Mouse (Mus musculus) lung, embryonic 16.5 days (tissue): Measurements from ENCODE around the gene A930033H14Rik. TPM values are rescaled to one million over a fixed set of nuclear protein-coding genes. Genes with fewer than 3 reads are reported as not detected.

Experiments used
- ATAC-seq: fragments of 200-750 bp; cut with Nextera tagmentation; 2 replicates; pipeline ENCODE4 v1.8.0; 2017; ENCODE audit warnings: low read depth, mild to moderate bottlenecking, moderate library complexity
- H3K27ac ChIP-seq: fragments of 300-500 bp; sonication (generic); 2 replicates; pipeline ENCODE4 v1.5.1; 2014; ENCODE audit warnings: mild to moderate bottlenecking, control low read depth, low read length
- H3K27me3 ChIP-seq: fragments of 300-500 bp; sonication (generic); 2 replicates; pipeline ENCODE4 v1.6.1; 2014; ENCODE audit warnings: low read depth, low read length, mixed read lengths; ENCODE audit not compliant: control insufficient read depth, insufficient read depth
- H3K36me3 ChIP-seq: fragments of 300-500 bp; sonication (generic); 2 replicates; pipeline ENCODE4 v1.6.1; 2014; ENCODE audit warnings: low read length; ENCODE audit not compliant: control insufficient read depth, insufficient read depth
- H3K4me1 ChIP-seq: fragments of 300-500 bp; sonication (generic); replicated peaks from 2 replicates; pipeline ENCODE4 v1.6.1; 2014; ENCODE audit warnings: low read length, mixed read lengths; ENCODE audit not compliant: control insufficient read depth, insufficient read depth
- H3K4me2 ChIP-seq: fragments of 300-500 bp; sonication (generic); 2 replicates; pipeline ENCODE4 v1.6.1; 2014; ENCODE audit warnings: low read depth, low read length, control low read depth
- H3K4me3 ChIP-seq: fragments of 300-500 bp; sonication (generic); 2 replicates; pipeline ENCODE4 v1.5.1; 2014; ENCODE audit warnings: mild to moderate bottlenecking, low read length, control low read depth
- H3K9ac ChIP-seq: fragments of 300-500 bp; sonication (generic); 2 replicates; pipeline ENCODE4 v1.6.1; 2014; ENCODE audit warnings: low read length, control low read depth
- H3K9me3 ChIP-seq: fragments of 300-500 bp; sonication (generic); 2 replicates; pipeline ENCODE4 v1.6.1; 2016; ENCODE audit warnings: low read length; ENCODE audit not compliant: control insufficient read depth
- WGBS: fragments of 180-500 bp; shearing (Covaris S2); extraction: QIAGEN DNeasy Blood & Tissue Kit; methylation state at CpG from one replicate; pipeline ENCODE4 v1.1.7; 2014; 5-methylcytosine and 5-hydroxymethylcytosine counted together
- polyA plus RNA-seq: library from polyadenylated mRNA; unstranded; fragments of >200 nt; fragmentation: Nextera tagmentation; extraction: Ambion mirVana; gene quantifications from 2 replicates; pipeline ENCODE4 v1.2.1, GENCODE M21; 2015

Gene A930033H14Rik
- polyA plus RNA-seq, 1 experiment from 2014 or later, result 1.5 TPM

GRCm38 (mm10) chr10:69238311-69238710 lies 25.4 kb upstream of the A930033H14Rik start:
- H3K9ac ChIP-seq, result no peak overlapping the region
- no peak overlapping the region for H3K4me3 ChIP-seq
- no peaks in the 10 kb centered on the region for H3K27me3 ChIP-seq
- H3K9me3 ChIP-seq, result no peaks in the 10 kb centered on the region
- WGBS, result 46% methylated on average over 6 of the region's 6 CpGs
- no peak overlapping the region for H3K27ac ChIP-seq
- H3K4me1 ChIP-seq, result no peaks in the 10 kb centered on the region
- no peak for ATAC-seq
- H3K36me3 ChIP-seq, result no peaks in the 10 kb centered on the region
- H3K4me2 ChIP-seq, result no peak overlapping the region

DNA sequence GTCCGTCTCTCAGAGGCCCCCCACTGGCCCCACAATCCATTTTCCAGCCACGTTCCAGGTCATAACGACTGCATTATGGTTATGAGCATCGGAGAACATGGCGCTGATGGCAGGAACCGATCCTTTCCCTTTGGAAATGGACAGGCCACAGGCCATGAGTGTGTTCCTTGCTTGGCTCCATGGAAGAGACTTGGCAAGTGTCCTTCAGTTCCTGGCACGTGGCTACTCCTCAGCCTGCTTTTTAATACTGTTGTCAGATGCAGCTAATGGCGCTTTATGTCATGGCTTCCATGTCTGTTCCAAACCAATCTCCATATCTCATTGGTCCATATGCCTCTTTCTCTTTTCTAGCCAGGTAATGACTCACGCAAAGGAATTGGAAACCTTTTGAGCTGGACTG lies 24.9 kb upstream of the A930033H14Rik start:
- 90% methylated on average over 9 of the region's 9 CpGs for WGBS
- Histone ChIP-seq H3K36me3 (no peaks in the 10 kb centered on the region), H3K27ac (no peak overlapping the region), H3K9me3 (no peaks in the 10 kb centered on the region), H3K4me3 (no peak overlapping the region), H3K27me3 (no peaks in the 10 kb centered on the region), H3K9ac (no peak overlapping the region), H3K4me2 (no peak overlapping the region), H3K4me1 (no peaks in the 10 kb centered on the region)
- no peak for ATAC-seq

- no peak for ATAC-seq
- WGBS, result 68% methylated on average over 3 of the region's 3 CpGs
- no peaks in the 10 kb centered on the region for H3K36me3 ChIP-seq
These were observed 24.3 kb upstream of the A930033H14Rik start for GRCm38 (mm10) chr10:69237185-69237584.

DNA sequence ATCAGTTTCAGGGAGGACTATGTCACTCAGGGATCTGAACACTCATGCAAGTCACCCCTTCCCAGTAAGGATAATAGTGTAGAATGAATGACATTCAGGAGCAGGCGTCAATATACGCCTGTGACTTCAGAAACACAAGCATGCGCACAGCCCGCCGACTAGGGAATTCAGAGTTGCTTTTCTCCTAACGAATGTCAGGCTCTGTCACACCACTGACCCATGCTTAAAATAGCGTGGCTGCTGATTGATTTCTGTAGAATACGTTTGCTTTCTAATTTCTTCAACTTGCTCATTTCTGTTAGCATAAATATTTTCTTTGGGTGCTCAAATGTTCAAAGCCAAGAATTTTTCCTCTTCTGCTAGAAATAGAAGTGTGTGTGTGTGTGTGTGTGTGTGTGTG lies 13.1 kb upstream of the A930033H14Rik start:
- Histone ChIP-seq H3K4me2 (no peak overlapping the region), H3K27ac (peak overlapping the region; percentile 53), H3K4me3 (no peak overlapping the region), H3K36me3 (no peaks in the 10 kb centered on the region), H3K4me1 (no peaks in the 10 kb centered on the region), H3K27me3 (no peaks in the 10 kb centered on the region), H3K9ac (no peak overlapping the region), H3K9me3 (no peaks in the 10 kb centered on the region)
- ATAC-seq, result peak; percentile 43
- 50% methylated on average over 8 of the region's 8 CpGs for WGBS

More at GRCm38 (mm10) chr10:69237185-69237584, 24.3 kb upstream of the A930033H14Rik start:
- Histone ChIP-seq H3K4me2 (no peak overlapping the region), H3K4me3 (no peak overlapping the region), H3K27me3 (no peaks in the 10 kb centered on the region), H3K27ac (no peak overlapping the region), H3K4me1 (no peaks in the 10 kb centered on the region), H3K9me3 (no peaks in the 10 kb centered on the region), H3K9ac (no peak overlapping the region)

- no peak overlapping the region for H3K4me2 ChIP-seq
- peak overlapping the region; percentile 53 for H3K27ac ChIP-seq
- H3K9ac ChIP-seq, result no peak overlapping the region
- no peaks in the 10 kb centered on the region for H3K4me1 ChIP-seq
- no peaks in the 10 kb centered on the region for H3K27me3 ChIP-seq
- 93% methylated on average over 5 of the region's 5 CpGs for WGBS
- H3K36me3 ChIP-seq, result no peaks in the 10 kb centered on the region
- H3K4me3 ChIP-seq, result no peak overlapping the region
- H3K9me3 ChIP-seq, result no peaks in the 10 kb centered on the region
- no peak for ATAC-seq
These were observed 12.6 kb upstream of the A930033H14Rik start for GRCm38 (mm10) chr10:69225471-69225870.

DNA sequence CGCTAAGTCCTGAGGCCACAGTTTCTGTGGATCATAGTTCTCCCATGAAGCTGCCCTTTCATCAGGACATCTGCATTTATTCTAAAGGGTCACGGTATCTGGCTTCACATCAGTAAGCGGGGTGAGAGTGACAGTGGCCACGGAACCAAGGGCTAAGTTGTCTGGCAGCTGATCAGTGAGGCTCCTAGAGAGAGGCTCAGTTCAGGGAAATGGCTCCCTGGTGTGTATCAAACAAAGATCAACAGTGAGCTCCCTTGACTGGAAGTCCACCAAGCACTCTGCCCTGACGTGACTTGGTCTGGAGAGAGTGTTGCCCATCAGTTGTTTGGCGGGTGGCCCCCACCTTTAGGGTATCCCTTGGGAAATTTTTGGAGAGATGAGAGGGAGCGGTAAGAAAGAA lies 11.4 kb upstream of the A930033H14Rik start:
- Histone ChIP-seq H3K9me3 (no peaks in the 10 kb centered on the region), H3K4me3 (no peak overlapping the region), H3K27me3 (no peaks in the 10 kb centered on the region), H3K36me3 (no peaks in the 10 kb centered on the region), H3K4me1 (no peaks in the 10 kb centered on the region), H3K9ac (no peak overlapping the region), H3K4me2 (no peak overlapping the region), H3K27ac (peak overlapping the region; percentile 27; the same call in 1 of the 2 replicates)
- 69% methylated on average over 7 of the region's 7 CpGs for WGBS
- 0 out of 2 replicates have a peak, but pooled peaks have one; percentile 15 for ATAC-seq

GRCm38 (mm10) chr10:69223232-69223631 lies 10.3 kb upstream of the A930033H14Rik start:
- no peaks in the 10 kb centered on the region for H3K4me1 ChIP-seq
- H3K27ac ChIP-seq, result no peak overlapping the region
- WGBS, result 90% methylated on average over 4 of the region's 4 CpGs
- no peak overlapping the region for H3K4me2 ChIP-seq
- H3K9ac ChIP-seq, result no peak overlapping the region
- H3K9me3 ChIP-seq, result no peaks in the 10 kb centered on the region
- H3K36me3 ChIP-seq, result no peaks in the 10 kb centered on the region
- no peak overlapping the region for H3K4me3 ChIP-seq
- no peaks in the 10 kb centered on the region for H3K27me3 ChIP-seq
- ATAC-seq, result no peak

GRCm38 (mm10) chr10:69221955-69222354 lies 9.1 kb upstream of the A930033H14Rik start:
- Histone ChIP-seq H3K4me1 (no peaks in the 10 kb centered on the region), H3K27me3 (no peaks in the 10 kb centered on the region), H3K4me2 (no peak overlapping the region), H3K36me3 (no peaks in the 10 kb centered on the region), H3K4me3 (no peak overlapping the region), H3K9ac (no peak overlapping the region), H3K9me3 (no peaks in the 10 kb centered on the region), H3K27ac (no peak overlapping the region)
- 62% methylated on average over 3 of the region's 3 CpGs for WGBS
- no peak for ATAC-seq

DNA sequence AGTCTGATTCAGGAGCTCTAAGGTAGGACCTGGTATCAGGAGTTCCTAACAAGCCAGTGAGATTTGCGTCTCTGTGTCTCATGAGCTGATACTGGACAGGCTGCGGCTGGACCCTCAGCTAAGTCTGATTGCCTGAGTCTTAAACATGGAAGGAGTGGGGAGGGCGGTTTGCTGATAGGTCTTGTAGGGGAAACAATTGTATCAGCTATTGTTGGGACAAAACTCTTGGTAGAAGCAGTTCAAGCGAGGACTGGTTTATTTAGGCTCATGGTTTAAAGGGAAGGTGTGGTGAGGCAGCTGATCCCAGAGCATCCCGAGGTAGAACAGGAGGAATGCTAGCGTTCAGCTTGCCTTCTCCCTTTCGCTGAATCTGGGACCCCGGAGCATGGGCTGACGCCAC lies 8.2 kb upstream of the A930033H14Rik start:
- no peak for ATAC-seq
- 0 out of 2 replicates have a peak, but pooled peaks cover 4% of the 10 kb centered on the region for H3K36me3 ChIP-seq
- H3K27me3 ChIP-seq, result no peaks in the 10 kb centered on the region
- H3K27ac ChIP-seq, result no peak overlapping the region
- no peak overlapping the region for H3K4me2 ChIP-seq
- no peaks in the 10 kb centered on the region for H3K9me3 ChIP-seq
- H3K4me3 ChIP-seq, result no peak overlapping the region
- H3K9ac ChIP-seq, result no peak overlapping the region
- 90% methylated on average over 9 of the region's 9 CpGs for WGBS
- H3K4me1 ChIP-seq, result no peaks in the 10 kb centered on the region

GRCm38 (mm10) chr10:69220296-69220695 lies 7.4 kb upstream of the A930033H14Rik start:
- WGBS, result 76% methylated on average over 6 of the region's 6 CpGs
- no peaks in the 10 kb centered on the region for H3K9me3 ChIP-seq
- H3K9ac ChIP-seq, result no peak overlapping the region
- 0 out of 2 replicates have a peak, but pooled peaks cover 4% of the 10 kb centered on the region for H3K36me3 ChIP-seq
- H3K27me3 ChIP-seq, result no peaks in the 10 kb centered on the region
- H3K4me1 ChIP-seq, result no peaks in the 10 kb centered on the region
- no peak overlapping the region for H3K4me3 ChIP-seq
- no peak overlapping the region for H3K4me2 ChIP-seq
- ATAC-seq, result no peak
- no peak overlapping the region for H3K27ac ChIP-seq
